Mouse (Mus musculus) frontal cortex, postnatal 36 days (tissue): ENCODE data around the gene Psmc5.

Experiments
- DNase-seq, 2 experiments: peaks; one replicate each; pipeline ENCODE4 v3.0.0; 2022; ENCODE audit warnings: low spot score in 2 of 2

Psmc5 gene

DNA sequence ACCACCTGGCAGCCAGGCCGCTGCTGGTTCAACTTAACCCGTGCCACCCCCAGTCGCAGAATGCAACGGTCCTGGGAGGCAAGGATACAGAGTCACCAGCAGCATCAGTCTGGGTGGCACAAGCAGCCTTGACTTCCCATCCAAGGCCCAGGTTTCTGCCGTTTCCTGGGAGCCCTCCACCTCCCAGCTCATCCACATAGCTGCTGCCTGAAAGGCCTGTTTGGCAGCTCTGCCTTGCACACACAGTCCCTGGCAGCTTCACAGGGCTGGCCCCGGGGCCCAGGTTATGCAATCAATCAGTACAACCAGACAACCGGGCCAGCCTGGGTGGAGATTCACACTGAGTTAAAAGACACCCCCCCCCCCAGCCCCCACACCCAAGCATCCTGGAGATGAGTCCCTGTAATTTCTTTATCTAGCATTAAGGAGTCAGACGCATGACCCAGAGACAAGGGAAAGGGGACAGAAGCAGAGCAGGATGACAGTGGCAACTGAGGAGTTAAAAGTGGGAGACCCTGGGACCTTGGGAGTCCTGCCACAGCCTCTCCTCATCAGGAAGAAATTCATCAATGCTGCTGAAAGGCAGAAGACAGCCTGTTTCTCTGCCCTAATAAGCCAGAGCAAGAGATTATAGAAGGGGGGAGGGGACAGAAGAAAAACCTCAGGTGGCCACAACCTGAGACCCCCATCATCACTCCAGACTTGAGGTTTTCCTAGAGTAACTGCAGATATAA is 12.5 kb downstream of the Psmc5 start:
- peak; percentile 39 for DNase-seq

GRCm38 (mm10) chr11:106269060-106269431 is 13.1 kb downstream of the Psmc5 start:
- DNase-seq: no peak

DNA sequence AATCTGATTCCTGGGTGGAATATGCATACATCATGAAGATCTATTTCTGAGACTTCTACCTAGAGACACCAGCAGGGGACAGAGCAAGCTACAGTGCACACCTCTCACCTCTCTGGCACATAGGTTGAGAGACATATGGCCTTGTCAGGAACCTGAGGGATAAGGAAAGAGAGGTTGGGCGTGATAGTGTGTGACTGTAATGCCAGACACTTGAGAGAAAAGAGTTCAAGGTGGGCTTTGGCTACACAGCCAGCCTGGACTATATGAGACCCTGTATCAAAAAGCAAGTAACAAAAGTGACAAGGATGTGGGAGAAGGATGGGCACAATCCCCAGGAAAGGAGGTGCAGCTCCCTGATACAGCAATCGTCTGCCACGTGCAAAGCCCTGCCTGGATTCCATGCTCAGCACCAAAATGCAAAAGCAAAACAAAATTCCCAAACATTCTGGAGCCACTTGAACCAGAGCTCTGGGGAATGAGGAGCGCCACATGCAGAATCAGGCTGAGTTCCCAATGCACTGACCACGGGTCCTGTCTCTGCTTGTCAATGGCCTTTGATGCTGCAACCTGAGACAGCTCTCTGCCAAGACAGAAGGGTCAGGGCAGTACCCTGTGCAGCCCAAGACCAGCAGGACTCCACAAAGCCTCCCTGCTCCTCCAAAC is 15.3 kb downstream of the Psmc5 start:
- no peak for DNase-seq

GRCm38 (mm10) chr11:106271794-106272643 is 16.1 kb downstream of the Psmc5 start:
- peak in 1 of 2 experiments; percentile 38 for DNase-seq

- DNase-seq: peak; percentile 98 to 99
Measured at GRCm38 (mm10) chr11:106272644-106273310, 16.8 kb downstream of the Psmc5 start, which contains the start of gene Smarcd2. Gene Smarcd2 (minus strand): TSS chr11:106272972.

GRCm38 (mm10) chr11:106273311-106273684 is 17.3 kb downstream of the Psmc5 start:
- no peak for DNase-seq

DNA sequence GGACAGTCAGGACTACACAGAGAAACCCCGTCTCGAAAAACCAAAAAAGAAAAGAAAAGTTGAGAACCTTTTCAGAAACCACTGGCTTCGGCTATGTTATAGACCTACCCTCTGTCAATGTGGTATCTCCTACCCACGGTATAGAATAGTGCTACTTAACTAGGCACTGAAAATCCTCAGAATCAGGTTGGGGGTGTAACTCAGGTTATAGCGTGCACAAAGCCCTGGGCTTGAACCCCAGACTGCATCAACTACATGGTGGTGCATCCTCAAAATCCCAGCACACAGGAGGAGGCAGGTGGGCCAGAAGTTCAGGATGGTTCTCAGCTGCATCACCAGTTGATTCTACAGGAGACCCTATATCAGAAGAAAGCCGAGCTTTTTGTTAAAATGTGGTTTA is 17.9 kb downstream of the Psmc5 start:
- DNase-seq: no peak

DNA sequence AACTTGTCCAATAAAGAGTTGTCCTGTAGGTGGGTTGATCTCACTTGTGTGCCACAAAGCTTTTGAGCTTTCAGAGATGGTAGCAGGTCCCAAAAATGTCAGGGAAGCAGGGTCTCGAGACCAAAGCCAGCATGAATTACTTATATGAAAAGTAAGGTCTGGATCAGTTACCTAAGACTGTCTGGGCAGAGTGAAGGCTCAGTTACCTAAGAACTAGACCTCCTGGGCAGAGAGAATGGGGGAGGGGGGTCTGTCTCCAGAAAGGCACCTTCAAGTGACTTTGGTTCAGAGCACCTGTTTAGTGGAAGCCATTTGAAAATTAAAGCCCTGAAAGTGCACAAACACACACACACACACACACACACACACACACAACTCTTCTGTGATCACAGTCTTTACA is 18.4 kb downstream of the Psmc5 start:
- no peak for DNase-seq

GRCm38 (mm10) chr11:106274971-106275411 is 19.0 kb downstream of the Psmc5 start:
- no peak for DNase-seq

DNA sequence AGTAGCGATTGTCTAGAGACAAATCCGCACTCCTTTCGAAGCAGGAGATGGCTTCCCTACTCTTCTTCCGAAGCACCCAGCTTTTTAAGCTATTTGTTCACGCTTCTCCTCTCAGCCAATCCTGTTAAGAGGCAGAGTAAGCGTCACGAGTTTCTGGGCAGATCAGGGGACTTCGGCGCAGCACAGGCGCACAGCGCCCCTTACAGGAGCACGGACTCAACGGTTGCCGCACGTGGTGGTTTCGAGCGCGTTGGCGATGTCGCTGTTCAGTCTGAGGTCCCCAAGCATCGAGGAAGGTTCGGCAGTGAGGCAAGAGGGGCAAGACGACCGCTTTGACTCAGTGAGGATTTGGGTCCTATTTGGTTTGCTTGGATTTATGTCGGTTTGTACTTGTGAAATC is 20.5 kb downstream of the Psmc5 start, which contains the start of gene Tcam1:
TSS of gene Tcam1 (plus strand) at position 219 of the 400 bp plus-strand sequence.
- DNase-seq: peak; percentile 93 to 97

DNA sequence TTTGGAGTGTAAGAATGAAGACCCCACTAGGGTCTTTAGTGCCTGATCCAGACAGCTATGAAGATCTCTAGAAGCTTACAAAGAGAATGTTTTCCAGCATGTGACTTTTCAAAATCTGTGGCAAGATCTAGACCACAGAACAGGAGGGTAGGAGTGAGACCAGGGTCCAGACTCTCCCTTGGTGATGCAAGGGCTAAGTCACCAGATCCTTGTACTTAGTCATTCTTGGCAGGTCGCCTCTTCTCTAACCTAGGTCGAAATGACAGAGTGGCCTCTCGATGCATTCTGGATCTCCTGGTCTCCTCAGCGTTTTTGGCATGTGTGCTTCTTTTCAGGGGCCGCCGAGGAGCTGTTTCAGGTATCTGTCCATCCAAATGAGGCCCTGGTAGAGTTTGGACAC is 26.5 kb downstream of the Psmc5 start:
- DNase-seq: no peak

DNA sequence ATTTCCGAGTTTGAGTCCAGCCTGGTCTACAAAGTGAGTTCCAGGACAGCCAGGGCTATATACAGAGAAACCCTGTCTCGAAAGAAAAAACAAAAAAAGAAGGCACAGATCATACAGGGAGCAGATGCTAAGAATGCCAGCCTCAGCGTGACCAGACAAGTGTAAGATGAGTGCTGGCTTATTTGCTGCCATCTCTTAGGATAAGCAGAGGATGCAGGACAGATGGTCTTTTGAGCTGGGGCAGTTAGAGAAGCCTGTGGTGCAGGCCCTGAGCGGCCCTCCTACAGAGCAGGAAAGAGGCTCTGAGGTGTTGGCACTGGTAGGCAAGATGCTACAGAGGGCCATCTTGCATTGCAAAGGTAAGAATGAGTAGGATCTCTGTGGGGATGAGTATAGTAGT is 27.4 kb downstream of the Psmc5 start:
- no peak for DNase-seq

GRCm38 (mm10) chr11:106284126-106284525 is 28.2 kb downstream of the Psmc5 start:
- no peak for DNase-seq

- DNase-seq: no peak
Measured at GRCm38 (mm10) chr11:106286206-106286605, 30.3 kb downstream of the Psmc5 start.

- no peak for DNase-seq
Measured at GRCm38 (mm10) chr11:106286987-106287386, 31.0 kb downstream of the Psmc5 start.

DNA sequence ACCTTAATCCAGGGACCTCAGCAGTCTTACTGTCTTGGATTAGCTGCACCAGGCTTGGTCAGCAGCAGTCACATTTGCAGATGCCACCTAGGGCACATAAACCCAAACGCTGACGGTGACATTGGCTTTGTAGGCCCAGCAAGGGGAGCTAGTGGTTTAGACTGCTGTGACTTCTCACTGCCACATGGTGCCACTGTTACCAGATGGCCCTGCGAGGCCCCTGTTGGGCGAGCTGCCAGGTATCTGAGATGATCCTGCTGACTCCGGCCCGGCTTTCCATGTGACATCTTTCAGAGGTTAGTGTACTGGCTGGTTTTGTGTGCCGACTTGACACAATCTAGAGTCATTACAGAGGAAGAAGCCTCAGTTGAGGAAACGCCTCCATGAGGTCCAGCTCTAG is 33.4 kb downstream of the Psmc5 start:
- DNase-seq: no peak

- DNase-seq: no peak
Measured at GRCm38 (mm10) chr11:106290376-106290775, 34.4 kb downstream of the Psmc5 start.

- no peak for DNase-seq
Measured at GRCm38 (mm10) chr11:106291861-106292260, 35.9 kb downstream of the Psmc5 start.

GRCm38 (mm10) chr11:106301765-106302164 is 45.8 kb downstream of the Psmc5 start, which contains the start of gene Gh:
Gene Gh (minus strand): TSS chr11:106301865.
- no peak for DNase-seq

GRCm38 (mm10) chr11:106302634-106303033 is 46.7 kb downstream of the Psmc5 start:
- DNase-seq: peak; percentile 13 to 31

DNA sequence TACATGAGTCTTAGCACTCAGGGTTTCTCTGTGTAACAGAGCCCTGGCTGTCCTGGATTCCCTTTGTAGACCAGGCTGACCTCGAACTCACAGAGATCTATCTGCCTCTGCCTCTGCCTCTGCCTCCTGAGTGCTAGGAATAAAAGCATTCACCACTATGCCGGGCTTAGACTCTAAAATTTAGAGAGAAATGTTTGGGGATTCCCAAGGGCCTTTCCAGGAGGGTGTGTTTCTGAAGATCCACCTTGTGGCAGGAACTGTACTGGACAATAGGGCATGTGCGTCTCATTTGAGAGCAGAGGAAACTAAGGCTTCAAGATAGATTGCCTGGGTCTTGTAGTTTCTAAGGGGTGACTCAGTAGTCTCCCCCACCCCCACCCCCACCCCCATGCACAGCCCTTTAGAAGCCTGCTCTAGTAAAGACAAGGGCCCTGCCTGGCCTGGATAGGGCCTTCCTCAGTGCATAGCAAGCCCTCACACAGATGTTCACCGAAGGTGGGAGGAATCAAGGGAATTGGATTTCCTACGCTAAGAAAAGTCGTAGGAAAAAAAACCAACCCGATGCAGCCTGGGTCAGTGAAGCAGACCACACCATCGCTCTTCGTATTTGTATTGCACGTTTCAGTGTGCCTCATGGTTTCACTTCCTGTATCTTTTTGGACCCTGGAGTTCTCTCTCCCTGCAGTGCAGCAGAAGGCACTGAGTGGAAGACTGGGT is 49.6 kb downstream of the Psmc5 start:
- DNase-seq: no peak
